Comparison of ENCODE assay signal across 9 mouse cellular contexts in genomic region chr11:100356819-100357211, GRCm38 (mm10). TPM values are rescaled to one million over a fixed set of nuclear protein-coding genes. Genes with fewer than 3 reads are reported as not detected.
DNase-seq lines count a peak whose midpoint lies in the region; ATAC-seq and TF ChIP-seq lines count a peak whose summit lies in the region.
"Had no signal": no experiment of that assay in that cellular context is flagged by ENCODE, and none has a peak within 500 bp of the region (broad histone marks: within the 10 kb centered on the region; RNA-seq: fewer than 3 reads in every experiment).

No protein-coding gene starts in this region.

- intact Hi-C loops in heart, postnatal 36 days (cut with DNase I) = loop anchor here (10.0 kb wide), 1 partner anchor 338 kb away; the partner anchor contains the start of gene Zfp385c

- H3K4me3 ChIP-seq in heart, embryonic 10.5 days = peak overlapping the region; percentile 72
- H3K4me3 ChIP-seq in ES-Bruce4 (ENCODE audit: low read depth, low read length) = peak overlapping the region; percentile 93
- peak overlapping the region; percentile 62 for H3K4me3 ChIP-seq in forebrain, embryonic 11.5 days (ENCODE audit: low read depth, low read length)
- peak overlapping the region; percentile 56; the same call in 1 of the 2 replicates for H3K4me3 ChIP-seq in liver, embryonic 12.5 days

- peaks cover 24% of the 10 kb centered on the region for H3K4me1 ChIP-seq in heart, embryonic 10.5 days
- peaks cover 6% of the 10 kb centered on the region for H3K4me1 ChIP-seq in ES-Bruce4 (ENCODE audit: control insufficient read depth, insufficient read depth, low read length)
- H3K4me1 ChIP-seq in forebrain, embryonic 11.5 days (replicated peaks; ENCODE audit: control insufficient read depth, insufficient read depth, low read length) = no peaks in the 10 kb centered on the region
- H3K4me1 ChIP-seq in liver, embryonic 12.5 days = peaks cover 20% of the 10 kb centered on the region

- H3K27ac ChIP-seq in heart, embryonic 10.5 days = peak overlapping the region; percentile 59; the same call in 1 of the 2 replicates
- H3K27ac ChIP-seq in ES-Bruce4 (ENCODE audit: insufficient read depth, low read length) = no peak overlapping the region
- no peak overlapping the region for H3K27ac ChIP-seq in forebrain, embryonic 11.5 days (ENCODE audit: low read depth, low read length)
- H3K27ac ChIP-seq in liver, embryonic 12.5 days = no peak overlapping the region

- H3K4me2 ChIP-seq in forebrain, embryonic 11.5 days (ENCODE audit: low read depth, low read length, severe bottlenecking) = peak overlapping the region; percentile 92
- H3K4me2 ChIP-seq in liver, embryonic 12.5 days = peak overlapping the region; percentile 86

- no peaks in the 10 kb centered on the region for H3K36me3 ChIP-seq in heart, embryonic 10.5 days
- H3K36me3 ChIP-seq in ES-Bruce4 (ENCODE audit: control insufficient read depth, insufficient read depth, low read length, poor library complexity, severe bottlenecking) = 0 out of 2 replicates have a peak, but pooled peaks cover 4% of the 10 kb centered on the region
- H3K36me3 ChIP-seq in forebrain, embryonic 11.5 days (ENCODE audit: control insufficient read depth, insufficient read depth, low read length) = no peaks in the 10 kb centered on the region; the same call in 1 of the 2 replicates
- H3K36me3 ChIP-seq in liver, embryonic 12.5 days = no peaks in the 10 kb centered on the region

- 23% methylated on average over 9 of the region's 9 CpGs for WGBS in heart, embryonic 10.5 days
- 15% methylated on average over 9 of the region's 9 CpGs for WGBS in forebrain, embryonic 11.5 days
- 19% methylated on average over 9 of the region's 9 CpGs for WGBS in liver, embryonic 12.5 days (ENCODE audit: insufficient replicate concordance)

- ATAC-seq in forebrain, embryonic 11.5 days (replicated peaks; ENCODE audit: low FRiP score) = 0 out of 2 replicates have a peak, but pooled peaks have one; percentile 16
- no peak for ATAC-seq in liver, embryonic 12.5 days

- H3K27me3 ChIP-seq in heart, embryonic 10.5 days (ENCODE audit: insufficient read depth, poor library complexity, severe bottlenecking) = peaks cover 80% of the 10 kb centered on the region
- no peaks in the 10 kb centered on the region for H3K27me3 ChIP-seq in ES-Bruce4 (ENCODE audit: control insufficient read depth, insufficient read depth, low read length, poor library complexity, severe bottlenecking)
- peaks cover 4% of the 10 kb centered on the region; the same call in 1 of the 2 replicates for H3K27me3 ChIP-seq in forebrain, embryonic 11.5 days (ENCODE audit: control insufficient read depth, insufficient read depth, low read length)
- H3K27me3 ChIP-seq in liver, embryonic 12.5 days (replicated peaks) = peaks cover 90% of the 10 kb centered on the region

- TF ChIP-seq CTCF in ES-Bruce4 (IDR thresholded peaks at IDR 0.05; ENCODE audit: low read depth, low read length) = no peak

- no peak for TF ChIP-seq EP300 in ES-Bruce4 (IDR thresholded peaks at IDR 0.05; ENCODE audit: insufficient read depth, low read depth, low read length)

- no peak for TF ChIP-seq POLR2A in ES-Bruce4 (IDR thresholded peaks at IDR 0.05; ENCODE audit: insufficient read depth, low read length)

- peak overlapping the region; percentile 65 for H3K9ac ChIP-seq in ES-Bruce4 (ENCODE audit: low read depth, poor library complexity, severe bottlenecking)
- peak overlapping the region; percentile 67 for H3K9ac ChIP-seq in forebrain, embryonic 11.5 days (ENCODE audit: low read length)
- no peak overlapping the region for H3K9ac ChIP-seq in liver, embryonic 12.5 days

- H3K9me3 ChIP-seq in heart, embryonic 10.5 days = no peaks in the 10 kb centered on the region
- H3K9me3 ChIP-seq in ES-Bruce4 (replicated peaks; ENCODE audit: control insufficient read depth, insufficient read depth, low read length, poor library complexity, severe bottlenecking) = no peaks in the 10 kb centered on the region
- no peaks in the 10 kb centered on the region for H3K9me3 ChIP-seq in forebrain, embryonic 11.5 days (ENCODE audit: control insufficient read depth, low read length)
- H3K9me3 ChIP-seq in liver, embryonic 12.5 days (replicated peaks) = no peaks in the 10 kb centered on the region

- no peak for DNase-seq in heart, embryonic 10.5 days (ENCODE audit: low spot score)
- no peak for DNase-seq in heart, postnatal 36 days
- DNase-seq in forebrain, embryonic 11.5 days (ENCODE audit: low spot score) = no peak
- DNase-seq in right cerebral cortex, adult 2 months (ENCODE audit: low spot score in 2 of 2) = no peak
- DNase-seq in thymus, postnatal 14 days = no peak
- DNase-seq in spleen, postnatal 10 days (ENCODE audit: low spot score in 2 of 2) = no peak

RNA-seq across cellular contexts. Expression of gene Hap1, which starts 0.9 kb away (rescaled TPM):
- polyA plus RNA-seq in heart, embryonic 10.5 days (2016; fragmentation: Nextera tagmentation; extraction: Ambion mirVana) = 5.1 and 8.4 TPM in 2 replicates
- 1 to 10 TPM; 1.6 to 1.8 TPM for total RNA-seq in heart, postnatal 36 days (2021)
- polyA plus RNA-seq in ES-Bruce4 (2011; ENCODE audit: insufficient read depth, insufficient read length, low read depth, missing spikeins) = 12.7 and 13.6 TPM in 2 replicates
- 39.0 and 46.1 TPM in 2 replicates for polyA plus RNA-seq in forebrain, embryonic 11.5 days (2014; fragmentation: Nextera tagmentation; extraction: Ambion mirVana)
- polyA plus RNA-seq in liver, embryonic 12.5 days (2016; fragmentation: Nextera tagmentation; extraction: Ambion mirVana) = 0.43 and 0.47 TPM in 2 replicates

RNA-seq across cellular contexts. Expression of gene Gast, which starts 22.6 kb away (rescaled TPM):
- not detected in 2 replicates for polyA plus RNA-seq in heart, embryonic 10.5 days (2016; fragmentation: Nextera tagmentation; extraction: Ambion mirVana)
- total RNA-seq in heart, postnatal 36 days (2021) = not detected
- not detected in 2 replicates for polyA plus RNA-seq in ES-Bruce4 (2011; ENCODE audit: insufficient read depth, insufficient read length, low read depth, missing spikeins)
- polyA plus RNA-seq in forebrain, embryonic 11.5 days (2014; fragmentation: Nextera tagmentation; extraction: Ambion mirVana) = 0.69 and 0.79 TPM in 2 replicates
- polyA plus RNA-seq in liver, embryonic 12.5 days (2016; fragmentation: Nextera tagmentation; extraction: Ambion mirVana) = not detected in 2 replicates
- total RNA-seq: CH12.LX had no signal

RNA-seq across cellular contexts. Expression of gene Eif1, which starts 37.1 kb away (rescaled TPM):
- 1,444 and 1,503 TPM in 2 replicates for polyA plus RNA-seq in heart, embryonic 10.5 days (2016; fragmentation: Nextera tagmentation; extraction: Ambion mirVana)
- total RNA-seq in heart, postnatal 36 days (2021) = 1,000 to 10,000 TPM; 1,603 to 1,774 TPM
- 718 and 769 TPM in 2 replicates for polyA plus RNA-seq in ES-Bruce4 (2011; ENCODE audit: insufficient read depth, insufficient read length, low read depth, missing spikeins)
- polyA plus RNA-seq in forebrain, embryonic 11.5 days (2014; fragmentation: Nextera tagmentation; extraction: Ambion mirVana) = 1,675 and 1,791 TPM in 2 replicates
- polyA plus RNA-seq in liver, embryonic 12.5 days (2016; fragmentation: Nextera tagmentation; extraction: Ambion mirVana) = 1,823 and 1,858 TPM in 2 replicates

RNA-seq across cellular contexts. Expression of gene Jup, which starts 40.7 kb away (rescaled TPM):
- polyA plus RNA-seq in heart, embryonic 10.5 days (2016; fragmentation: Nextera tagmentation; extraction: Ambion mirVana) = 91.3 and 112 TPM in 2 replicates
- total RNA-seq in heart, postnatal 36 days (2021) = 100 to 1,000 TPM; 252 to 272 TPM
- polyA plus RNA-seq in ES-Bruce4 (2011; ENCODE audit: insufficient read depth, insufficient read length, low read depth, missing spikeins) = 166 and 171 TPM in 2 replicates
- 33.3 and 35.5 TPM in 2 replicates for polyA plus RNA-seq in forebrain, embryonic 11.5 days (2014; fragmentation: Nextera tagmentation; extraction: Ambion mirVana)
- polyA plus RNA-seq in liver, embryonic 12.5 days (2016; fragmentation: Nextera tagmentation; extraction: Ambion mirVana) = 23.9 and 24.3 TPM in 2 replicates

RNA-seq across cellular contexts. Expression of gene P3h4, which starts 57.8 kb away (rescaled TPM):
- polyA plus RNA-seq in heart, embryonic 10.5 days (2016; fragmentation: Nextera tagmentation; extraction: Ambion mirVana) = 71.1 and 81.8 TPM in 2 replicates
- total RNA-seq in heart, postnatal 36 days (2021) = 10 to 100 TPM; 16.3 to 18.2 TPM
- polyA plus RNA-seq in ES-Bruce4 (2011; ENCODE audit: insufficient read depth, insufficient read length, low read depth, missing spikeins) = 13.3 and 16.8 TPM in 2 replicates
- polyA plus RNA-seq in forebrain, embryonic 11.5 days (2014; fragmentation: Nextera tagmentation; extraction: Ambion mirVana) = 17.8 and 18.9 TPM in 2 replicates
- 11.0 and 11.2 TPM in 2 replicates for polyA plus RNA-seq in liver, embryonic 12.5 days (2016; fragmentation: Nextera tagmentation; extraction: Ambion mirVana)
- total RNA-seq: CH12.LX had no signal
